Mouse (Mus musculus): ENCODE data around the gene Cela1. TPM values are rescaled to one million over a fixed set of nuclear protein-coding genes. Genes with fewer than 3 reads are reported as not detected.

Cela1 gene
- total RNA-seq, 2 experiments from 2014 or later = 60.2 to 64.9 TPM

- no peak for DNase-seq
Observed at GRCm38 (mm10) chr15:100705376-100705775, 17.7 kb upstream of the Cela1 start.

GRCm38 (mm10) chr15:100703913-100704312 is 16.2 kb upstream of the Cela1 start:
- DNase-seq = no peak

GRCm38 (mm10) chr15:100701856-100702255 is 14.1 kb upstream of the Cela1 start:
- DNase-seq = no peak

GRCm38 (mm10) chr15:100701108-100701507 is 13.4 kb upstream of the Cela1 start:
- no peak for DNase-seq

- no peak for DNase-seq
Observed at GRCm38 (mm10) chr15:100700424-100700823, 12.7 kb upstream of the Cela1 start.

- no peak for DNase-seq
Observed at GRCm38 (mm10) chr15:100699386-100699785, 11.7 kb upstream of the Cela1 start.

- peak in 1 of 2 experiments; percentile 23 for DNase-seq
Observed at GRCm38 (mm10) chr15:100698078-100698477, 10.4 kb upstream of the Cela1 start.

- peak; percentile 83 for DNase-seq
Observed at GRCm38 (mm10) chr15:100694406-100694805, 6.7 kb upstream of the Cela1 start.

GRCm38 (mm10) chr15:100691990-100692389 is 4.3 kb upstream of the Cela1 start:
- peak; percentile 38 to 45 for DNase-seq

GRCm38 (mm10) chr15:100686989-100687388 is 732 bp downstream of the Cela1 start:
- peak; percentile 81 for DNase-seq

- DNase-seq = peak in 1 of 2 experiments; percentile 26
Observed at GRCm38 (mm10) chr15:100686434-100686833, 1.3 kb downstream of the Cela1 start.

- DNase-seq = no peak
Observed at GRCm38 (mm10) chr15:100685849-100686248, 1.9 kb downstream of the Cela1 start.

- DNase-seq = peak; percentile 37 to 38
Observed at GRCm38 (mm10) chr15:100685255-100685654, 2.5 kb downstream of the Cela1 start.

GRCm38 (mm10) chr15:100684450-100684849 is 3.3 kb downstream of the Cela1 start:
- DNase-seq = no peak

GRCm38 (mm10) chr15:100683041-100683440 is 4.7 kb downstream of the Cela1 start:
- peak; percentile 78 to 84 for DNase-seq

GRCm38 (mm10) chr15:100681770-100682169 is 6.0 kb downstream of the Cela1 start:
- no peak for DNase-seq

- DNase-seq = no peak
Observed at GRCm38 (mm10) chr15:100680381-100680780, 7.3 kb downstream of the Cela1 start.

GRCm38 (mm10) chr15:100679005-100679404 is 8.7 kb downstream of the Cela1 start:
- DNase-seq = no peak

GRCm38 (mm10) chr15:100678581-100678980 is 9.1 kb downstream of the Cela1 start:
- DNase-seq = no peak

- no peak for DNase-seq
Observed at GRCm38 (mm10) chr15:100677675-100678074, 10.0 kb downstream of the Cela1 start.

- DNase-seq = no peak
Observed at GRCm38 (mm10) chr15:100676521-100676920, 11.2 kb downstream of the Cela1 start.

GRCm38 (mm10) chr15:100675486-100675885 is 12.2 kb downstream of the Cela1 start:
- DNase-seq = no peak

GRCm38 (mm10) chr15:100674566-100674965 is 13.2 kb downstream of the Cela1 start:
- no peak for DNase-seq

GRCm38 (mm10) chr15:100673585-100674391 is 13.9 kb downstream of the Cela1 start:
- DNase-seq = no peak

Data from adrenal gland, postnatal 36 days (tissue).